Mouse (Mus musculus): ENCODE data around the gene Nrbp1.

DNA sequence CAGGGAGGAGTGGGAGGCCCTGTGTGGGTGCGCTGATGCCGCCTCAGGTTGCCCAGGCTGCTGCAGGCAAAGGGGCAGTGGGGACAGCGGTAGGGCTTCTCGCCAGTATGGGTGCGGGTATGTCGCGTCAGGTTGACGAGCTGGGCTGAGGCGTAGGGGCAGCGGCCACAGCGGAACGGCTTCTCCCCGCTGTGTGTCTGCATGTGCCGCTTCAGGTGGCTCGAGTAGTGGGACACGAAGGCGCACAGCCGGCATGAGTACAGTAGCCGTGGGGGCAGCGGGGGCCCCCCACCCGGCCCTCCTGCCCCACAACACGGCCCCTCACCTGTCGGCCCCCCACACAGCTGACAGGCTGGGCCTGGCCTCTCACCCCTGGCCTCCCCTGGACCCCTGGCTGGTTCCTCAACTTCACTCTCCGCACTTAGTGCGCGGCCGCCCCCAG, 40.3 kb upstream of the Nrbp1 start:
- no peak for TF ChIP-seq CEBPB (IDR thresholded peaks at IDR 0.05; ENCODE audit: low read depth)
- no peak for TF ChIP-seq CTCF (IDR thresholded peaks at IDR 0.05; ENCODE audit: control insufficient read depth, insufficient read depth, insufficient read length)
- no peak for TF ChIP-seq MYOD1 (IDR thresholded peaks at IDR 0.05; ENCODE audit: control insufficient read depth, insufficient read length, low read depth)
- TF ChIP-seq MAX (IDR thresholded peaks at IDR 0.05): no peak
- TF ChIP-seq USF1 (IDR thresholded peaks at IDR 0.05; ENCODE audit: low read depth): no peak
- no peak for TF ChIP-seq MYOG (IDR thresholded peaks at IDR 0.05; ENCODE audit: control insufficient read depth, extremely low read depth, insufficient read length)
- no peak for TF ChIP-seq FOSL1 (IDR thresholded peaks at IDR 0.05; ENCODE audit: insufficient read depth, low read length, poor library complexity, severe bottlenecking)

Measured in C2C12 (cell line).